Mouse (Mus musculus) bone marrow macrophage, adult 2 months (primary cell): Measurements from ENCODE around the gene Acsbg1.

Source experiments
- CTCF ChIP-seq: IDR thresholded peaks from 2 replicates; pipeline ENCODE4 v1.5.1; 2012; ENCODE audit warnings: low read depth, mild to moderate bottlenecking, low read length, moderate library complexity
- POLR2A ChIP-seq: IDR thresholded peaks from 2 replicates; pipeline ENCODE4 v1.6.1; 2012; ENCODE audit warnings: mild to moderate bottlenecking, low read depth, low read length, borderline replicate concordance

GRCm38 (mm10) chr9:54668455-54668854 lies 6.8 kb upstream of the Acsbg1 start:
- TF ChIP-seq CTCF (no peak), POLR2A (no peak)
